Mouse (Mus musculus) small intestine, adult 2 months (tissue): Measurements from ENCODE around the gene Kdr. TPM values are rescaled to one million over a fixed set of nuclear protein-coding genes. Genes with fewer than 3 reads are reported as not detected.
A peak's percentile ranks its signal among the peaks of the same experiment; 100 is the strongest.

ENCODE experiments used
- H3K27ac ChIP-seq: fragments of 200-500 bp; 2 replicates; pipeline ENCODE4 v1.5.1; 2012; ENCODE audit warnings: low read depth, low read length, control low read depth, inconsistent platforms; ENCODE audit not compliant: insufficient read depth
- H3K27me3 ChIP-seq: fragments of 200-500 bp; 2 replicates; pipeline ENCODE4 v1.6.1; 2012; ENCODE audit warnings: mild to moderate bottlenecking, moderate library complexity, low read length, inconsistent platforms; ENCODE audit not compliant: control insufficient read depth, insufficient read depth
- H3K36me3 ChIP-seq: fragments of 200-500 bp; 2 replicates; pipeline ENCODE4 v1.6.1; 2012; ENCODE audit warnings: mild to moderate bottlenecking, low read length, control low read depth, inconsistent platforms; ENCODE audit not compliant: control insufficient read depth, insufficient read depth
- H3K4me1 ChIP-seq: fragments of 200-500 bp; 2 replicates; pipeline ENCODE4 v1.6.1; 2012; ENCODE audit warnings: low read length, inconsistent platforms, mixed read lengths; ENCODE audit not compliant: control insufficient read depth, insufficient read depth, insufficient read length
- H3K4me3 ChIP-seq: fragments of 200-500 bp; 2 replicates; pipeline ENCODE4 v1.5.1; 2012; ENCODE audit warnings: low read depth, mild to moderate bottlenecking, control low read depth, inconsistent platforms, low read length, moderate library complexity
- CTCF ChIP-seq: fragments of 200-500 bp; IDR thresholded peaks from 2 replicates; pipeline ENCODE4 v1.5.1; 2012; ENCODE audit warnings: low read depth, mild to moderate bottlenecking, control low read depth, inconsistent platforms, low read length, moderate library complexity, mixed read lengths; ENCODE audit not compliant: insufficient replicate concordance, insufficient read length; ENCODE audit errors: extremely low read depth
- POLR2A ChIP-seq: fragments of 200-500 bp; IDR thresholded peaks from 2 replicates; pipeline ENCODE4 v1.6.1; 2012; ENCODE audit warnings: low read depth, mild to moderate bottlenecking, control low read depth, inconsistent platforms, low read length, moderate library complexity
- WGBS: fragments of 180-500 bp; shearing (Covaris S2); methylation state at CpG from one replicate; pipeline ENCODE4 v1.1.7; 2018; 5-methylcytosine and 5-hydroxymethylcytosine counted together
- polyA plus RNA-seq: library from polyadenylated mRNA; depleted of rRNA; stranded (reverse); fragments of >200 nt; gene quantifications from 2 replicates; pipeline ENCODE4 v1.2.3, GENCODE M21; 2012; rRNA removed

Gene Kdr
- 2.8 and 4.5 TPM in 2 replicates for polyA plus RNA-seq

- no peaks in the 10 kb centered on the region for H3K36me3 ChIP-seq
- peaks cover 35% of the 10 kb centered on the region for H3K27me3 ChIP-seq
- WGBS, result 3% methylated on average over 37 of the region's 37 CpGs
- peak within 1 kb of the TSS; percentile 51 for H3K27ac ChIP-seq
- H3K4me3 ChIP-seq, result peak within 1 kb of the TSS; percentile 59
- no peak; the same call in none of the 2 replicates for TF ChIP-seq POLR2A
- no peak for TF ChIP-seq CTCF
- peaks cover 5% of the 10 kb centered on the region for H3K4me1 ChIP-seq
Observed at GRCm38 (mm10) chr5:75978374-75979100, at the start of gene Kdr. TSS of gene Kdr (minus strand) at chr5:75978458.

GRCm38 (mm10) chr5:76026805-76027204 lies 48.5 kb upstream of the Kdr start:
- Histone ChIP-seq H3K4me1 (no peaks in the 10 kb centered on the region; the same call in 1 of the 2 replicates), H3K27ac (no peak overlapping the region), H3K36me3 (no peaks in the 10 kb centered on the region), H3K27me3 (peaks cover 7% of the 10 kb centered on the region), H3K4me3 (no peak overlapping the region)
- WGBS, result 33% methylated on average over 6 of the region's 6 CpGs
- TF ChIP-seq CTCF (no peak), POLR2A (no peak)

- Histone ChIP-seq H3K27ac (no peak overlapping the region), H3K27me3 (peaks cover 7% of the 10 kb centered on the region), H3K4me1 (no peaks in the 10 kb centered on the region; the same call in 1 of the 2 replicates), H3K36me3 (no peaks in the 10 kb centered on the region), H3K4me3 (no peak overlapping the region)
- no peak for TF ChIP-seq POLR2A
- no peak for TF ChIP-seq CTCF
- 33% methylated on average over 4 of the region's 4 CpGs for WGBS
Observed at GRCm38 (mm10) chr5:76025996-76026665, 47.9 kb upstream of the Kdr start.

- 12% methylated on average over 14 of the region's 14 CpGs for WGBS
- TF ChIP-seq POLR2A, result no peak
- TF ChIP-seq CTCF, result no peak
- Histone ChIP-seq H3K27ac (no peak overlapping the region), H3K4me3 (no peak overlapping the region), H3K4me1 (no peaks in the 10 kb centered on the region; the same call in 1 of the 2 replicates), H3K36me3 (no peaks in the 10 kb centered on the region), H3K27me3 (peaks cover 7% of the 10 kb centered on the region)
Observed at GRCm38 (mm10) chr5:76023011-76023773, 44.9 kb upstream of the Kdr start.

GRCm38 (mm10) chr5:76022436-76022835 lies 44.2 kb upstream of the Kdr start:
- H3K36me3 ChIP-seq, result no peaks in the 10 kb centered on the region
- WGBS, result 39% methylated on average over 6 of the region's 6 CpGs
- no peak overlapping the region for H3K27ac ChIP-seq
- H3K4me3 ChIP-seq, result no peak overlapping the region
- peaks cover 6% of the 10 kb centered on the region for H3K27me3 ChIP-seq
- no peak for TF ChIP-seq CTCF
- no peak for TF ChIP-seq POLR2A
- H3K4me1 ChIP-seq, result no peaks in the 10 kb centered on the region; the same call in 1 of the 2 replicates

- Histone ChIP-seq H3K4me1 (no peaks in the 10 kb centered on the region; the same call in 1 of the 2 replicates), H3K4me3 (no peak overlapping the region), H3K27ac (no peak overlapping the region), H3K36me3 (no peaks in the 10 kb centered on the region), H3K27me3 (no peaks in the 10 kb centered on the region)
- TF ChIP-seq POLR2A, result no peak
- no peak for TF ChIP-seq CTCF
- WGBS, result 74% methylated on average over 5 of the region's 5 CpGs
Observed at GRCm38 (mm10) chr5:76018321-76018720, 40.1 kb upstream of the Kdr start.

- Histone ChIP-seq H3K4me1 (no peaks in the 10 kb centered on the region), H3K4me3 (no peak overlapping the region), H3K27ac (no peak overlapping the region), H3K36me3 (no peaks in the 10 kb centered on the region), H3K27me3 (no peaks in the 10 kb centered on the region)
- no peak for TF ChIP-seq POLR2A
- TF ChIP-seq CTCF, result no peak
- 53% methylated on average over 8 of the region's 8 CpGs for WGBS
Observed at GRCm38 (mm10) chr5:76016086-76016485, 37.8 kb upstream of the Kdr start.
